Mouse (Mus musculus) hindbrain, postnatal 0 days (tissue): Measurements from ENCODE around the gene Itga9. TPM values are rescaled to one million over a fixed set of nuclear protein-coding genes. Genes with fewer than 3 reads are reported as not detected.

ENCODE experiments used
- ATAC-seq: fragments of 200-750 bp; cut with Nextera tagmentation; 2 replicates; pipeline ENCODE4 v1.8.0; 2017; ENCODE audit warnings: mild to moderate bottlenecking, moderate TSS enrichment, moderate library complexity
- DNase-seq: peaks from one replicate; pipeline ENCODE4 v3.0.0-alpha.2; 2015; ENCODE audit warnings: low spot score
- H3K27ac ChIP-seq: fragments of 300-500 bp; sonication (generic); 2 replicates; pipeline ENCODE4 v1.5.1; 2014; ENCODE audit warnings: mild to moderate bottlenecking
- H3K27me3 ChIP-seq: fragments of 300-500 bp; sonication (generic); 2 replicates; pipeline ENCODE4 v1.6.1; 2014; ENCODE audit warnings: low read length, mixed read lengths; ENCODE audit not compliant: insufficient read depth
- H3K36me3 ChIP-seq: fragments of 300-500 bp; sonication (generic); 2 replicates; pipeline ENCODE4 v1.6.1; 2014; ENCODE audit warnings: low read length, mixed read lengths; ENCODE audit not compliant: insufficient read depth
- H3K4me1 ChIP-seq: fragments of 300-500 bp; sonication (generic); 2 replicates; pipeline ENCODE4 v1.6.1; 2014; ENCODE audit warnings: antibody characterized with exemption, low read length, mixed read lengths; ENCODE audit not compliant: insufficient read depth
- H3K4me2 ChIP-seq: fragments of 300-500 bp; sonication (generic); 2 replicates; pipeline ENCODE4 v1.6.1; 2014; ENCODE audit warnings: low read depth, mild to moderate bottlenecking, low read length, moderate library complexity, mixed read lengths
- H3K4me3 ChIP-seq: fragments of 300-500 bp; sonication (generic); 2 replicates; pipeline ENCODE4 v1.5.1; 2014; ENCODE audit warnings: low read length
- H3K9ac ChIP-seq: fragments of 300-500 bp; sonication (generic); replicated peaks from 2 replicates; pipeline ENCODE4 v1.6.1; 2014; ENCODE audit warnings: mild to moderate bottlenecking, low read length, moderate library complexity, mixed read lengths
- H3K9me3 ChIP-seq: fragments of 300-500 bp; sonication (generic); 2 replicates; pipeline ENCODE4 v1.6.1; 2016; ENCODE audit warnings: low read length, mixed read lengths
- CTCF ChIP-seq: IDR thresholded peaks from 2 replicates; pipeline ENCODE4 v1.5.1; 2016; ENCODE audit warnings: antibody characterized with exemption, control low read depth, low read depth
- WGBS: fragments of 180-500 bp; shearing (Covaris S2); extraction: QIAGEN DNeasy Blood & Tissue Kit; methylation state at CpG from one replicate; pipeline ENCODE4 v1.1.7; 2014; 5-methylcytosine and 5-hydroxymethylcytosine counted together
- polyA plus RNA-seq: library from polyadenylated mRNA; unstranded; fragments of >200 nt; fragmentation: Nextera tagmentation; extraction: Ambion mirVana; gene quantifications from 2 replicates; pipeline ENCODE4 v1.2.1, GENCODE M21; 2015
- total RNA-seq: library from RNA; depleted of rRNA; stranded (reverse); fragments of >200 nt; gene quantifications from 2 replicates; pipeline ENCODE4 v1.2.3, GENCODE M21; 2014

Gene Itga9
- total and polyA plus RNA-seq, 2 experiments from 2014 or later: 1.5 to 4.4 TPM

DNA sequence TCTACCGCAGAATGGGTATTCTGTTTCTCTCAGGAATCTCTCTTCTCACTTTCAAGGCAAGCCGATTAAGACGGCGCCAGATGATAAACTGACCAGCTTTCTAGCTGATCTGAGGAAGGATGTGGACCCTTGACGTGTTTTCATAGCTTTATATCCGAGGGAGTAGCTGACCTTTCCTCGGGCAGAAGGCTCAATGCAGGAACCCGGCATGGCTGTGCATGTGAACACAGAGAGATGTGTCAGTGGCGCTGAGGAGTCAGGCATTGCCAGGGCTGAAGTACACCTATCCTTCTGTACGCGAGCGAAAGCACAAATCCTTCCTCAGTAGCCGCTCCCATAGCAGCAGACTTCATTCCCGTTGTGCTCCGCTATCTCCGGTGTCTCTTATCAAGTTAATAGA lies 207.6 kb downstream of the Itga9 start:
- H3K27me3 ChIP-seq: no peaks in the 10 kb centered on the region
- no peak for DNase-seq
- WGBS: 93% methylated on average over 16 of the region's 16 CpGs
- H3K9ac ChIP-seq: no peak overlapping the region
- no peak overlapping the region for H3K4me3 ChIP-seq
- no peak for TF ChIP-seq CTCF
- no peak overlapping the region for H3K4me2 ChIP-seq
- no peak overlapping the region for H3K27ac ChIP-seq
- ATAC-seq: no peak
- no peaks in the 10 kb centered on the region for H3K9me3 ChIP-seq
- no peaks in the 10 kb centered on the region for H3K36me3 ChIP-seq
- 0 out of 2 replicates have a peak, but pooled peaks cover 5% of the 10 kb centered on the region for H3K4me1 ChIP-seq

DNA sequence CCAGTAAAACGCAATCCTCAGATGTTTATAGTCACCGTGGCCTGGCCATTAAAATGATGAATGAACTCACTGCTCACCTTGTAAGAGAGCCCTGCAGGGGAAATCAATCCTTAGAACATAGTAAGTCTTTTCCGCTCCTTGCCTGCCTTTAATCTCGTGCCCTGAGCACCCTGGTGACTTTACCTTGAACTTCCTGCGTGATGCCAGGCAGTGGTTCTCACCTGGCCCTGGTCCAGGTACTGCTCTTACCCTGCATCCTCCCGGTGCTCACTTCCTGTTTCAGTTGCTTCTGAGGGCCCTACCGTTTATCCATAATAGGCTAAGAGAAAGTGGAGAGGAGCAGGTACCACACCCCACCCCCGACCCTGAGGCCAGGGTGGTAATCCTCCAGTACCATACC lies 208.0 kb downstream of the Itga9 start:
- Histone ChIP-seq H3K27me3 (no peaks in the 10 kb centered on the region), H3K4me1 (0 out of 2 replicates have a peak, but pooled peaks cover 5% of the 10 kb centered on the region), H3K27ac (0 out of 2 replicates have a peak overlapping the region, but pooled peaks have one; percentile 12), H3K4me2 (no peak overlapping the region), H3K9me3 (no peaks in the 10 kb centered on the region), H3K36me3 (no peaks in the 10 kb centered on the region), H3K4me3 (no peak overlapping the region), H3K9ac (no peak overlapping the region)
- TF ChIP-seq CTCF: no peak
- WGBS: 73% methylated on average over 8 of the region's 8 CpGs
- no peak for DNase-seq
- no peak for ATAC-seq

DNA sequence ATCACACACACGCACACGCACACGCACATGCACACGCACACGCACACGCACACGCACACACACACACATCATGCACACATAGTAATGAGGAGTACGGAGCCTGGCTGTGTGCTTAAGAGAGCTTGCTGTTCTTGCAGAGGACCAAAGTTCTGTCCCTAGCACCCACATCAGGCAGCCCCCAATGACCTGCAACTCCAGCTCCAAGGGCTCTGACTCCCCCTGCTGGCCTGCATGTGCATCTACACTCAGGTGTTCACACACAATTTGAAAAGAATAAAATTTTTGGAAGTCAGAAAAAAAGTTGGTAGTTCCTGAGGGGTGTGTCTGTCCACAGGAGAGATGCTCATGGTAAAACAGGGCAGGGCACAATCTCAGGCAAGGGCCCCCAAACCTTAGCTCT lies 209.1 kb downstream of the Itga9 start:
- no peak for DNase-seq
- Histone ChIP-seq H3K9ac (no peak overlapping the region), H3K27me3 (no peaks in the 10 kb centered on the region), H3K9me3 (no peaks in the 10 kb centered on the region), H3K27ac (no peak overlapping the region), H3K4me1 (0 out of 2 replicates have a peak, but pooled peaks cover 5% of the 10 kb centered on the region), H3K4me2 (no peak overlapping the region), H3K4me3 (no peak overlapping the region), H3K36me3 (no peaks in the 10 kb centered on the region)
- no peak for ATAC-seq
- peak; percentile 34; the same call in 1 of the 2 replicates for TF ChIP-seq CTCF
- WGBS: 97% methylated on average over 8 of the region's 8 CpGs

DNA sequence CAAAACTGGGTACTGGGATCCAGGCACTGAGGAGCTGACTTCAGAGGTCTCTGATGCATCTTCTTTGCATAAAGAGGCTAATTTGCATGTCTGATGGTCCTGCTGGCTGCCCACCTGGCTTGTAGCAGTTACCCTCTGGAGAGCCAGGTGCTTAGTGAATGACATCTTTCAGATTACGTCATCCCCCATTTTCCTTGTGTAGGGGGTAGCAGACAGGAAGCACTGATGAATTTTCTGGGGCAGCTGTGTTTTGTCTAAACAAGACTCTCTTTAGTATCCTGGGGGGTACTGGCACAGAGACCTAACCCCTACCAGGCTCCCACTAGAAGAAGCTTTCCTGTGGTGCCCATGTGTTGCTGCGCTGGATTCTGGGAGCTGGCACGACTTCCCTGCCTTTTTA lies 212.0 kb downstream of the Itga9 start:
- DNase-seq (peak; percentile 54), ATAC-seq (peak; percentile 61; the same call in 1 of the 2 replicates)
- Histone ChIP-seq H3K27ac (no peak overlapping the region), H3K36me3 (no peaks in the 10 kb centered on the region), H3K4me3 (no peak overlapping the region), H3K9me3 (no peaks in the 10 kb centered on the region), H3K9ac (no peak overlapping the region), H3K4me1 (peaks cover 10% of the 10 kb centered on the region; the same call in 1 of the 2 replicates), H3K4me2 (no peak overlapping the region), H3K27me3 (no peaks in the 10 kb centered on the region)
- WGBS: 41% methylated on average over 3 of the region's 3 CpGs
- TF ChIP-seq CTCF: no peak

DNA sequence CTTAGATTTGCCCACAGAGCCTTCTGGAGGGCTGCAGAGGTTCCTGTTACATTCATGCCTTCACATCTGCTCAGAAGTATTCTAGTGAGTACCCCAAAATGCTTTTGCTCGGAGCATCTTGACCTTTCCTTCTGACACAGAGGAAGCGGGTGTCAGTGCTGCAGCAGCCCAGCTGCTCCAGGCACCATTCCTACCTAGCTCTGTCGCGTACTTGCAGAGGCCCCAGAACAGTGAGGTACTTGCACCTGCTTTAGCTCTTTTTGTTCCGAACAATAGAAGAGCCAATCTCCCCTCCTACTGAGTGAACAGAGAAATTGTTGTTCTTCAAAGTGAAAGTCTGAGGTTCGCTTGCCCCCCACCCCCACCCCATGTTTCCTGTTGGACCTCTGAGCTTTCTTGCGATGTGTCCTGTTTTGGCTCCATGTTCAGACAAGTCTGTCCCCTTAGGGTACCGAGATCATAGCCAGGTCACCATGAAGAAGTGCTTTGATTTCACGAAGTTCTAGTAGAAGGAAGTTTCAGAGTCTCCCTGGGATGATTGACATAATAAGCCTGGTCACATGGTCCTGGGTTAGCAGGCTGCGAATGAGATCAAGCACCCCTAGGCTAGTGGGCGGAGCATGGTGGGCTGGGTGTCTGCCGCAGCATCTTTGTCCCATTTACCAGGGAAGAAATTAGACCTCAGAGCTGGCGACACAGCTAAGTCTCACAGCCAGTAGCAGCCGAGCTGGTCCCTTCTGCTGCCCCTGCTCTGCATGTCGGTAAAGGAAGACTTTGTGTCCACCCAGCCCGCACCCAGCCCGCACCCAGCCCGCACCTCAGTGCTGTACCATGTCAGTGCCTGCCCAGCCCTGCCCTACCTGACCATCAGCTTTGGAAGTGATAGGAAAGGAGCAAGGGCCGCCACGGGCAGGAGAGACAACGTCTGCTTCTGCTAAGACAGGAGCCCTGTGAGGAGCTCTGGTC lies 215.0 kb downstream of the Itga9 start:
- Histone ChIP-seq H3K27me3 (no peaks in the 10 kb centered on the region), H3K27ac (no peak overlapping the region), H3K4me3 (no peak overlapping the region), H3K36me3 (no peaks in the 10 kb centered on the region), H3K9ac (no peak overlapping the region), H3K9me3 (no peaks in the 10 kb centered on the region), H3K4me2 (0 out of 2 replicates have a peak overlapping the region, but pooled peaks have one; percentile 3), H3K4me1 (peaks cover 10% of the 10 kb centered on the region; the same call in 1 of the 2 replicates)
- ATAC-seq (peak; percentile 51; the same call in 1 of the 2 replicates), DNase-seq (no peak)
- 48% methylated on average over 21 of the region's 21 CpGs for WGBS
- no peak for TF ChIP-seq CTCF

DNA sequence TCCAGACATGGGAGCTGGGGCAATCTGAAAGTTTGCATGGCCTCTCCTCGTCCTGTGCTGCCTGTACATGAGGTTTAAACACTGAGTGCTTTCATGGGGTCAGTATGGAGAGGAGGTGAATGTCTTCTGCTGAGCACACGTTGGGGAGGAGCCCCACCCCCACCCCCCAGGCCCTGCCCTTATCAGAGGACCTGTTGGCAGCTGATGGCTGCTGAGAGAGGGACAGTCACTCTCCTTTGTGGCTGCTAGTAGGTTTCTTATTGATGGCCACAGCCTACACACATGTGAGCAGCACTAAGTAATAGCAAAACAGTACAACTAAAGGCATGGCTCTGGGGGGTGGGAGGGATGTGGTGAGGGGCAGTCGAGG lies 215.7 kb downstream of the Itga9 start:
- ATAC-seq: peak; percentile 7; the same call in 1 of the 2 replicates
- Histone ChIP-seq H3K9ac (no peak overlapping the region), H3K27me3 (no peaks in the 10 kb centered on the region), H3K4me1 (peaks cover 10% of the 10 kb centered on the region; the same call in 1 of the 2 replicates), H3K9me3 (no peaks in the 10 kb centered on the region), H3K27ac (no peak overlapping the region), H3K4me2 (no peak overlapping the region), H3K36me3 (no peaks in the 10 kb centered on the region), H3K4me3 (no peak overlapping the region)
- 58% methylated on average over 3 of the region's 3 CpGs for WGBS
- no peak for DNase-seq
- no peak for TF ChIP-seq CTCF
